Mouse (Mus musculus): ENCODE data around the gene B230217C12Rik. TPM values are rescaled to one million over a fixed set of nuclear protein-coding genes. Genes with fewer than 3 reads are reported as not detected.

Gene B230217C12Rik
- polyA plus RNA-seq, 1 experiment from 2014 or later: 6.8 TPM

GRCm38 (mm10) chr11:97808621-97809234 is 31.9 kb upstream of the B230217C12Rik start:
- DNase-seq (peak; percentile 75), ATAC-seq (ENCODE audit: insufficient read depth) (peak; percentile 15; the same call in 1 of the 2 replicates)
- Histone ChIP-seq H3K36me3 (ENCODE audit: insufficient read depth) (peaks cover 55% of the 10 kb centered on the region), H3K4me3 (ENCODE audit: low read depth, low read length) (no peak overlapping the region), H3K4me2 (peak overlapping the region; percentile 44; the same call in 1 of the 2 replicates), H3K9ac (peak overlapping the region; percentile 31; the same call in 1 of the 2 replicates), H3K4me1 (ENCODE audit: insufficient read depth) (peaks cover 90% of the 10 kb centered on the region), H3K27me3 (ENCODE audit: insufficient read depth, low read length) (no peaks in the 10 kb centered on the region), H3K27ac (ENCODE audit: low read depth) (peak overlapping the region; percentile 88), H3K9me3 (ENCODE audit: low read depth, low read length) (no peaks in the 10 kb centered on the region)
- WGBS: 29% methylated on average over 5 of the region's 5 CpGs
- no peak for TF ChIP-seq CTCF (IDR thresholded peaks at IDR 0.05; ENCODE audit: low read depth)

- peak overlapping the region; percentile 31; the same call in 1 of the 2 replicates for H3K9ac ChIP-seq
- TF ChIP-seq CTCF (IDR thresholded peaks at IDR 0.05; ENCODE audit: low read depth): no peak
- WGBS: 42% methylated on average over 7 of the region's 7 CpGs
- peaks cover 82% of the 10 kb centered on the region for H3K4me1 ChIP-seq (ENCODE audit: insufficient read depth)
- DNase-seq: no peak
- peak overlapping the region; percentile 88 for H3K27ac ChIP-seq (ENCODE audit: low read depth)
- no peak overlapping the region for H3K4me3 ChIP-seq (ENCODE audit: low read depth, low read length)
- no peaks in the 10 kb centered on the region for H3K9me3 ChIP-seq (ENCODE audit: low read depth, low read length)
- H3K27me3 ChIP-seq (ENCODE audit: insufficient read depth, low read length): no peaks in the 10 kb centered on the region
- H3K4me2 ChIP-seq: peak overlapping the region; percentile 44; the same call in 1 of the 2 replicates
- no peak for ATAC-seq (ENCODE audit: insufficient read depth)
- H3K36me3 ChIP-seq (ENCODE audit: insufficient read depth): peaks cover 60% of the 10 kb centered on the region
Measured at GRCm38 (mm10) chr11:97809235-97810121, 31.1 kb upstream of the B230217C12Rik start.

GRCm38 (mm10) chr11:97810356-97810755 is 30.2 kb upstream of the B230217C12Rik start:
- H3K9me3 ChIP-seq (ENCODE audit: low read depth, low read length): no peaks in the 10 kb centered on the region
- TF ChIP-seq CTCF (IDR thresholded peaks at IDR 0.05; ENCODE audit: low read depth): no peak
- WGBS: 50% methylated on average over 7 of the region's 7 CpGs
- H3K36me3 ChIP-seq (ENCODE audit: insufficient read depth): peaks cover 69% of the 10 kb centered on the region
- no peak overlapping the region for H3K4me2 ChIP-seq
- DNase-seq (peak; percentile 50), ATAC-seq (ENCODE audit: insufficient read depth) (no peak)
- H3K9ac ChIP-seq: no peak overlapping the region
- H3K27me3 ChIP-seq (ENCODE audit: insufficient read depth, low read length): no peaks in the 10 kb centered on the region
- H3K4me1 ChIP-seq (ENCODE audit: insufficient read depth): peaks cover 75% of the 10 kb centered on the region
- no peak overlapping the region for H3K4me3 ChIP-seq (ENCODE audit: low read depth, low read length)
- peak overlapping the region; percentile 58; the same call in 1 of the 2 replicates for H3K27ac ChIP-seq (ENCODE audit: low read depth)

GRCm38 (mm10) chr11:97810970-97811369 is 29.6 kb upstream of the B230217C12Rik start:
- Histone ChIP-seq H3K27me3 (ENCODE audit: insufficient read depth, low read length) (no peaks in the 10 kb centered on the region), H3K4me2 (peak overlapping the region; percentile 29; the same call in 1 of the 2 replicates), H3K36me3 (ENCODE audit: insufficient read depth) (peaks cover 75% of the 10 kb centered on the region), H3K4me3 (ENCODE audit: low read depth, low read length) (no peak overlapping the region), H3K9me3 (ENCODE audit: low read depth, low read length) (no peaks in the 10 kb centered on the region), H3K9ac (no peak overlapping the region), H3K27ac (ENCODE audit: low read depth) (peak overlapping the region; percentile 58; the same call in 1 of the 2 replicates), H3K4me1 (ENCODE audit: insufficient read depth) (peaks cover 72% of the 10 kb centered on the region)
- 40% methylated on average over 3 of the region's 3 CpGs for WGBS
- ATAC-seq (ENCODE audit: insufficient read depth) (no peak), DNase-seq (no peak)
- TF ChIP-seq CTCF (IDR thresholded peaks at IDR 0.05; ENCODE audit: low read depth): no peak

- Histone ChIP-seq H3K27ac (ENCODE audit: low read depth) (peak overlapping the region; percentile 21), H3K4me3 (ENCODE audit: low read depth, low read length) (no peak overlapping the region), H3K4me1 (ENCODE audit: insufficient read depth) (peaks cover 70% of the 10 kb centered on the region), H3K9ac (peak overlapping the region; percentile 14; the same call in 1 of the 2 replicates), H3K27me3 (ENCODE audit: insufficient read depth, low read length) (no peaks in the 10 kb centered on the region), H3K4me2 (peak overlapping the region; percentile 31), H3K9me3 (ENCODE audit: low read depth, low read length) (no peaks in the 10 kb centered on the region), H3K36me3 (ENCODE audit: insufficient read depth) (peaks cover 83% of the 10 kb centered on the region)
- DNase-seq (no peak), ATAC-seq (ENCODE audit: insufficient read depth) (no peak)
- WGBS: 29% methylated on average over 12 of the region's 13 CpGs
- TF ChIP-seq CTCF (IDR thresholded peaks at IDR 0.05; ENCODE audit: low read depth): no peak
Measured at GRCm38 (mm10) chr11:97811569-97812362, 28.8 kb upstream of the B230217C12Rik start.

- Histone ChIP-seq H3K36me3 (ENCODE audit: insufficient read depth) (peaks cover 84% of the 10 kb centered on the region), H3K4me1 (ENCODE audit: insufficient read depth) (peaks cover 69% of the 10 kb centered on the region), H3K27ac (ENCODE audit: low read depth) (peak overlapping the region; percentile 21; the same call in 1 of the 2 replicates), H3K27me3 (ENCODE audit: insufficient read depth, low read length) (no peaks in the 10 kb centered on the region), H3K9ac (no peak overlapping the region), H3K4me3 (ENCODE audit: low read depth, low read length) (no peak overlapping the region), H3K4me2 (peak overlapping the region; percentile 31; the same call in 1 of the 2 replicates), H3K9me3 (ENCODE audit: low read depth, low read length) (no peaks in the 10 kb centered on the region)
- DNase-seq (peak; percentile 40), ATAC-seq (ENCODE audit: insufficient read depth) (peak; percentile 24; the same call in 1 of the 2 replicates)
- TF ChIP-seq CTCF (IDR thresholded peaks at IDR 0.05; ENCODE audit: low read depth): no peak
- 52% methylated on average over 3 of the region's 3 CpGs for WGBS
Measured at GRCm38 (mm10) chr11:97812491-97812921, 28.1 kb upstream of the B230217C12Rik start.

Measured in lung, embryonic 14.5 days (tissue).